In the genomic region with DNA sequence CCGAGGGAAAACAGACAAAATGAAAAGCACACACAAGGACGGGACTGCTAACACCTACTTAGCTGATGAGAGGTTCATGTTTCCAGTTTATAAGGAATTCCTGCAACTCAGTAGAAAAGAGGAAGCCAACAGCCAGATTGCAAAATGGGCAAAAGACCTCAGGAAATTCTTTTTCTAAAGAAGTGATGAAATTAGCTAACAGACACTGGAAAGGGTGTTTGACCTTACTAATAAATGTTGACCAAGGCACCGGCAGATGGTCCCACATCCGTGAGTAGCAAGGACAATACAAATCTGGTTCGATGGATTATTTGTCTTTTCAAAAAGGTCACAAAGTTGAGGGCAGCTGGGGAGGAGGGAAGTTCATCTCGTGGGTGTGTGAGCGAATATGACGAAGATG, we compare ENCODE assay signal across 18 mouse cellular contexts.
DNase-seq lines count a peak whose midpoint lies in the region; ATAC-seq lines count a peak whose summit lies in the region.
"Had no signal": no experiment of that assay in that cellular context is flagged by ENCODE, and none has a peak within 500 bp of the region (broad histone marks: within the 10 kb centered on the region; RNA-seq: fewer than 3 reads in every experiment).

No protein-coding gene starts in this region.

- ATAC-seq in frontal cortex, adult (ENCODE audit: low TSS enrichment), result 0 out of 2 replicates have a peak, but pooled peaks have one; percentile 40
- ATAC-seq in granulocyte monocyte progenitor cell, adult 5-6 weeks (replicated peaks; ENCODE audit: poor library complexity, severe bottlenecking), result peak; percentile 84
- ATAC-seq: intestine, postnatal 0 days had no signal

- no peak for DNase-seq in frontal cortex, postnatal 14 days (ENCODE audit: low spot score in 2 of 2)
- peak; percentile 2 for DNase-seq in lung, postnatal 36 days
- no peak for DNase-seq in lung, postnatal 4 days
- no peak for DNase-seq in spleen, adult 12 weeks (ENCODE audit: low spot score)
- DNase-seq in adrenal gland, adult 18-20 months (ENCODE audit: low spot score in 2 of 2), result no peak
- DNase-seq: adrenal gland, adult 2 months; adrenal gland, postnatal 36 days; cerebellum, adult 8-10 months; cerebellum, postnatal 36 days; gastrocnemius, postnatal 36 days; heart, postnatal 10 days; kidney, adult 9 months; kidney, postnatal 10 days; layer of hippocampus, postnatal 36 days; right cerebral cortex, postnatal 14 days had no signal
